Mouse (Mus musculus) olfactory bulb, adult 2 months (tissue): ENCODE measurements around the gene Tenm4. TPM values are rescaled to one million over a fixed set of nuclear protein-coding genes. Genes with fewer than 3 reads are reported as not detected.

Experiments
- H3K27ac ChIP-seq: fragments of 200-500 bp; 2 replicates; pipeline ENCODE4 v1.5.1; 2012; ENCODE audit warnings: low read depth, low read length; ENCODE audit not compliant: insufficient read depth
- H3K4me1 ChIP-seq: fragments of 200-500 bp; 2 replicates; pipeline ENCODE4 v1.6.1; 2012; ENCODE audit warnings: low read length; ENCODE audit not compliant: control insufficient read depth, insufficient read depth
- H3K4me3 ChIP-seq: fragments of 200-500 bp; 2 replicates; pipeline ENCODE4 v1.5.1; 2012; ENCODE audit warnings: mild to moderate bottlenecking, low read depth, low read length, moderate library complexity; ENCODE audit not compliant: insufficient read depth
- CTCF ChIP-seq: fragments of 200-500 bp; IDR thresholded peaks from 2 replicates; pipeline ENCODE4 v1.5.1; 2012; ENCODE audit warnings: low read depth, mild to moderate bottlenecking, low read length, moderate library complexity; ENCODE audit not compliant: insufficient read depth
- POLR2A ChIP-seq: fragments of 200-500 bp; IDR thresholded peaks from 2 replicates; pipeline ENCODE4 v1.6.1; 2012; ENCODE audit warnings: mild to moderate bottlenecking, low read depth, low read length, moderate library complexity; ENCODE audit not compliant: insufficient read depth
- WGBS: fragments of 180-500 bp; shearing (Covaris S2); methylation state at CpG from one replicate; pipeline ENCODE4 v1.1.7; 2018; 5-methylcytosine and 5-hydroxymethylcytosine counted together
- polyA plus RNA-seq: library from polyadenylated mRNA; stranded (reverse); fragments of >200 nt; gene quantifications from 2 replicates; pipeline ENCODE4 v1.2.4, GENCODE M21; 2012; ENCODE audit warnings: low replicate concordance; ENCODE audit not compliant: missing spikeins, insufficient read depth, insufficient read length

Tenm4 gene
- polyA plus RNA-seq, 1 experiment: not detected

DNA sequence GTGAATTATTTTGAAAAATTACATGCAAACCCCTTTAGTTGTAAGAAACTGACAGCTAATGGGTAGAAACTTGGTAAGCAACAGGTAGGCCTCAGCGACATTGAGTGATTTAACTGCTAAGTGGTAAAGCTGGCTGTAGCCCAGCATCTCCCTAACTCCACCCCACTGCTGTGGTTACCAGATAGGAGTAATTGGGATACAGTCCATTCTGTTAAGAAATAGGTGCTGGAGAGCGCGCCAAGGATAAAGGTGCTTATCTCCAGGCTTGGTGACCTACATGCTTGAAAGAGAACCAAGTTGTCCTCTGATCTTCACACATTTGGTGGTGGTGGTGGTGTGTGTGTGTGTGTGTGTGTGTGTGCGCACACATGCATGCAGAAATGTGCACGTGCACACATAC is 788.1 kb downstream of the Tenm4 start:
- WGBS: 96% methylated on average over 5 of the region's 5 CpGs
- TF ChIP-seq CTCF (no peak), POLR2A (no peak)
- Histone ChIP-seq H3K4me1 (no peaks in the 10 kb centered on the region), H3K4me3 (no peak overlapping the region), H3K27ac (no peak overlapping the region)
